Mouse (Mus musculus): Measurements from ENCODE around the gene Zbtb48.
A peak's percentile ranks its signal among the peaks of the same experiment; 100 is the strongest.

GRCm38 (mm10) chr4:151975441-151975840 lies 52.0 kb downstream of the Zbtb48 start:
- TF ChIP-seq CTCF (IDR thresholded peaks at IDR 0.05) (peak; percentile 65), EP300 (IDR thresholded peaks at IDR 0.05) (no peak)

All from lung, postnatal 0 days (tissue).